Mouse (Mus musculus): ENCODE measurements around the gene Kifc5b. TPM values are rescaled to one million over a fixed set of nuclear protein-coding genes. Genes with fewer than 3 reads are reported as not detected.

The Kifc5b gene
- total and polyA plus RNA-seq, 3 experiments, result 15.7 to 36.1 (median 23.0) TPM

DNA sequence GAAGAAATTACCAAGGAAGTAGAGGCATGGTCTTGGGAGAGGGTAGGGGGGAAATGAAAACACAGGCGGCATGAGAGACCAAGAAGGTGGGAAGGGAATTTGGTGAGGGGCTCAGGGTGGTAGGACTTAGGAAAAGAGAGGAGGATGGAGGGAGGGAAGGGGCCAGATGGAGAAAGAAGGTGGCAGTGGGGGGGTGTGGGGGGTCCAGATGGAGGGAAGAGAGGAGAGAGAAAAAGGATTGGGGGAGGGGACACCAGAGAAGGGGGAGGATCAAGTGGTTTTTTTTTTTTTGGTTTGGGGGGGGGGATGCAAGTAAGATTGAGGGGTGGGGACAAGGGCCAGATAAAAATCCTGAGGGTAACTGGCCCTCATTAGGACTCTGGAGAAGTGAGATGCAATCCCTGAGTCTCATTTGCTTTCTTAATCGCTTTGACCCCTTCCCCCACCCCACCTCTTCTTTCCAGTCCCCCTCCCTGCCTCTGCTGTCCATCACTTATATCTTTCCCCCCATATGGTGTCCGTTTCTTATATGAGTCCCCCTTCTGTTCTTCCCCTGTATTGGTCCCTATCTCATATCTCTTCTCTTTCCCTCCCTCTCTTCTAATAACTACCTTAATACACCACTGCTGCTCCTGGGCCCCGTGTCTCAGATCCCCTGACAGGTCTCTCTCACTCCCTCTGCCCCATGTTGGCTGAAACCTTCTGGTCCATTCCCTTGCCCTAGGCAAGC lies 25.1 kb downstream of the Kifc5b start:
- Histone ChIP-seq H3K9me3 (replicated peaks) (no peaks in the 10 kb centered on the region), H3K27me3 (ENCODE audit: insufficient read depth, low read length) (no peaks in the 10 kb centered on the region; the same call in none of the 2 replicates), H3K36me3 (replicated peaks) (peaks cover 40% of the 10 kb centered on the region), H3K4me1 (ENCODE audit: insufficient read depth, low read depth, low read length) (peaks cover 65% of the 10 kb centered on the region), H3K4me3 (ENCODE audit: low read depth, low read length) (peak overlapping the region; percentile 68)
- ATAC-seq (ENCODE audit: extremely low read depth, insufficient number of reproducible peaks, low FRiP score, poor library complexity, severe bottlenecking), result no peak
- no peak for DNase-seq (ENCODE audit: low spot score)
- TF ChIP-seq POLR2AphosphoS5 (IDR thresholded peaks at IDR 0.05; ENCODE audit: insufficient replicate concordance, low read depth, low read length) (no peak), CTCF (IDR thresholded peaks at IDR 0.05; ENCODE audit: low read depth, low read length) (no peak), GATA1 (IDR thresholded peaks at IDR 0.05; ENCODE audit: borderline replicate concordance, low read length) (no peak), GATA2 (IDR thresholded peaks at IDR 0.05; ENCODE audit: borderline replicate concordance, low read depth, low read length) (no peak), TAL1 (conservative IDR thresholded peaks at IDR 0.05; ENCODE audit: low read depth, low read length) (no peak)

DNA sequence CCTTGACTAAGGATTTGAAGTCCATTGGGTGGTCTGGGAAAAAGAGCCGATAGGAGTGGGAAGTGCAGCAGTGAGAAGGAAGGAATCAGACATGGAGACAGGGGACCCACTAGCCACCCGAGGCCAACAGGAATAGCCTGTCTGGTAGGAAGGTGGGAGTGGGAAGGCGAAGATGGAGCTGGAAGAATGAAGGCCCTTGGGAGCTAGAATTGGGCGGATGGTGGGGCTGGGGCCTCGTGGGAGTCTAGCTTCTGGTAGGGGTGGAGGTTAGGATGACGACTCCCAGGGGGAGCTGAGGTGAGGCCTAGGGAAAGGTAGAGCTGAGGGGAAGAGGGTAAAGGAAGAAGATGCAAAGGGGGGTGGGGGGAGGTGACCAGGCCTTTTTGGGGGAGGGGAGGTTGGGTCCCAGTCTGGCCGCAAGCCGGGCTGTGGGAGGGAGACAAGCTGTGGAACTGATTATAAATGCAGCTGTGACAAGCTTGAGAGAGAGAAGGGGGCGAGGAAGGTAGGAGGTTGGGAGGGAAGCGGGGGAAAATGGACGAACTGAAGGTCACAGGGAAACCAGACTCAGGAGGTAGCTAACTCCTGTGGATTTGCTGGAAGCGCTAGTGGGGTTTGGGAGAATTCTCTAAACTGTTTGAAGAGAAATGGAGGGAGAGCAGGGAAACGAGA lies 29.1 kb downstream of the Kifc5b start:
- peaks cover 37% of the 10 kb centered on the region for H3K36me3 ChIP-seq (replicated peaks)
- H3K4me3 ChIP-seq (ENCODE audit: low read depth, low read length), result no peak overlapping the region
- peaks cover 66% of the 10 kb centered on the region for H3K4me1 ChIP-seq (ENCODE audit: insufficient read depth, low read depth, low read length)
- TF ChIP-seq GATA2 (IDR thresholded peaks at IDR 0.05; ENCODE audit: borderline replicate concordance, low read depth, low read length) (no peak), POLR2AphosphoS5 (IDR thresholded peaks at IDR 0.05; ENCODE audit: insufficient replicate concordance, low read depth, low read length) (no peak), CTCF (IDR thresholded peaks at IDR 0.05; ENCODE audit: low read depth, low read length) (no peak), TAL1 (conservative IDR thresholded peaks at IDR 0.05; ENCODE audit: low read depth, low read length) (no peak), GATA1 (IDR thresholded peaks at IDR 0.05; ENCODE audit: borderline replicate concordance, low read length) (no peak)
- no peaks in the 10 kb centered on the region for H3K9me3 ChIP-seq (replicated peaks)
- no peak for ATAC-seq (ENCODE audit: extremely low read depth, insufficient number of reproducible peaks, low FRiP score, poor library complexity, severe bottlenecking)
- H3K27me3 ChIP-seq (ENCODE audit: insufficient read depth, low read length), result peaks cover 13% of the 10 kb centered on the region
- no peak for DNase-seq (ENCODE audit: low spot score)

- Histone ChIP-seq H3K9me3 (replicated peaks) (no peaks in the 10 kb centered on the region), H3K27me3 (ENCODE audit: insufficient read depth, low read length) (peaks cover 13% of the 10 kb centered on the region), H3K36me3 (replicated peaks) (peaks cover 40% of the 10 kb centered on the region), H3K4me1 (ENCODE audit: insufficient read depth, low read depth, low read length) (peaks cover 66% of the 10 kb centered on the region), H3K4me3 (ENCODE audit: low read depth, low read length) (no peak overlapping the region)
- DNase-seq (ENCODE audit: low spot score), result no peak
- TF ChIP-seq TAL1 (conservative IDR thresholded peaks at IDR 0.05; ENCODE audit: low read depth, low read length) (no peak), GATA2 (IDR thresholded peaks at IDR 0.05; ENCODE audit: borderline replicate concordance, low read depth, low read length) (no peak), GATA1 (IDR thresholded peaks at IDR 0.05; ENCODE audit: borderline replicate concordance, low read length) (no peak)
- no peak for ATAC-seq (ENCODE audit: extremely low read depth, insufficient number of reproducible peaks, low FRiP score, poor library complexity, severe bottlenecking)
Measured at GRCm38 (mm10) chr17:26946567-26946966, 29.7 kb downstream of the Kifc5b start.

- Histone ChIP-seq H3K27me3 (ENCODE audit: insufficient read depth, low read length) (peaks cover 13% of the 10 kb centered on the region), H3K4me3 (ENCODE audit: low read depth, low read length) (no peak overlapping the region), H3K36me3 (replicated peaks) (peaks cover 48% of the 10 kb centered on the region), H3K9me3 (replicated peaks) (no peaks in the 10 kb centered on the region), H3K4me1 (ENCODE audit: insufficient read depth, low read depth, low read length) (peaks cover 65% of the 10 kb centered on the region)
- TF ChIP-seq GATA2 (IDR thresholded peaks at IDR 0.05; ENCODE audit: borderline replicate concordance, low read depth, low read length), result no peak
- TF ChIP-seq CTCF (IDR thresholded peaks at IDR 0.05; ENCODE audit: low read depth, low read length), result no peak
- TF ChIP-seq TAL1 (conservative IDR thresholded peaks at IDR 0.05; ENCODE audit: low read depth, low read length), result no peak
- TF ChIP-seq GATA1 (IDR thresholded peaks at IDR 0.05; ENCODE audit: borderline replicate concordance, low read length), result no peak
- no peak for TF ChIP-seq POLR2AphosphoS5 (IDR thresholded peaks at IDR 0.05; ENCODE audit: insufficient replicate concordance, low read depth, low read length)
- no peak for ATAC-seq (ENCODE audit: extremely low read depth, insufficient number of reproducible peaks, low FRiP score, poor library complexity, severe bottlenecking)
- no peak for DNase-seq (ENCODE audit: low spot score)
Measured at GRCm38 (mm10) chr17:26947231-26948100, 30.6 kb downstream of the Kifc5b start.

DNA sequence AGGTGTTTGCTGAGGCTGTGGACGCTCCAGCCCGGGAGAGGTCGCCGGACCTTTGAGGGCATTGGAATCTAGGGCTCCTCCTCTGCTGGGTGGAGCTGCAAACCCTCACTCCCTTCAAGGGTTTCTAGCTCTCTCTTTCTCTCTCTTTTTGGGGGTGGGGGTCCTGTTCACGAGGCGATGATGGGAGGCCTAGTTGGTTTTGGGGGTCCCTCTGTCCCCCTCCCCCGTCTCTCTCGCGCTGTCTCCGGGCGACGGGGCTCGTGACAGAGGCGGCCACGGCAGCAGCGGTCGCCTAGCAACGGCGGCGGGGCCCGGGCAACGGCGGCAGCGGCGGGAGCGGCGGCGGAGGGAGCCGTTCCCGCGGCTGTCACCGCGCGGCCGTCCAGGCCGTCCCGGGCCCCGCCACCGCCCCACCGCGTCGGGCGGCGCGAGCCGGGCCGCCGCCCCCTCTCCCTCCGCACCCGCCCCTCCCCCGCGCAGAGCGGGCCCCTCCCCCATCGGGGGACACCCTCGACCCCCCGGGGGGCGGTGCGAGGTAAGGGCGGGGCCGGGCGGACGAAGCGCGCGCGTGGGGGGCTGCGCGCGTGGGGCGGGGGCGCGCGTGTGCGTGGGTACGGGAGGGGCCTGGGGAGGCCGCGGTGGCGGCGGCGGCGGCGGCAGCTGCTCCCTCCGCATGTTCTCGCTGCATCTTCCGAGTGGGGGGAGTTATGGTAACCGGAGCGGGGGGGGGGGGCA lies 31.6 kb downstream of the Kifc5b start:
- H3K36me3 ChIP-seq (replicated peaks), result peaks cover 58% of the 10 kb centered on the region
- H3K27me3 ChIP-seq (ENCODE audit: insufficient read depth, low read length), result peaks cover 13% of the 10 kb centered on the region
- DNase-seq (ENCODE audit: low spot score) (peak; percentile 49), ATAC-seq (ENCODE audit: extremely low read depth, insufficient number of reproducible peaks, low FRiP score, poor library complexity, severe bottlenecking) (no peak)
- TF ChIP-seq POLR2AphosphoS5 (IDR thresholded peaks at IDR 0.05; ENCODE audit: insufficient replicate concordance, low read depth, low read length), result no peak
- TF ChIP-seq CTCF (IDR thresholded peaks at IDR 0.05; ENCODE audit: low read depth, low read length), result no peak
- no peak for TF ChIP-seq GATA1 (IDR thresholded peaks at IDR 0.05; ENCODE audit: borderline replicate concordance, low read length)
- no peak for TF ChIP-seq GATA2 (IDR thresholded peaks at IDR 0.05; ENCODE audit: borderline replicate concordance, low read depth, low read length)
- TF ChIP-seq TAL1 (conservative IDR thresholded peaks at IDR 0.05; ENCODE audit: low read depth, low read length), result no peak
- H3K4me1 ChIP-seq (ENCODE audit: insufficient read depth, low read depth, low read length), result peaks cover 66% of the 10 kb centered on the region
- H3K9me3 ChIP-seq (replicated peaks), result no peaks in the 10 kb centered on the region
- peak overlapping the region; percentile 71 for H3K4me3 ChIP-seq (ENCODE audit: low read depth, low read length)
